Mouse (Mus musculus): ENCODE results near the gene Arf4. TPM values are rescaled to one million over a fixed set of nuclear protein-coding genes. Genes with fewer than 3 reads are reported as not detected.
A peak's percentile ranks its signal among the peaks of the same experiment; 100 is the strongest.

The Arf4 gene
- polyA plus RNA-seq, 1 experiment from 2014 or later: 681 TPM

DNA sequence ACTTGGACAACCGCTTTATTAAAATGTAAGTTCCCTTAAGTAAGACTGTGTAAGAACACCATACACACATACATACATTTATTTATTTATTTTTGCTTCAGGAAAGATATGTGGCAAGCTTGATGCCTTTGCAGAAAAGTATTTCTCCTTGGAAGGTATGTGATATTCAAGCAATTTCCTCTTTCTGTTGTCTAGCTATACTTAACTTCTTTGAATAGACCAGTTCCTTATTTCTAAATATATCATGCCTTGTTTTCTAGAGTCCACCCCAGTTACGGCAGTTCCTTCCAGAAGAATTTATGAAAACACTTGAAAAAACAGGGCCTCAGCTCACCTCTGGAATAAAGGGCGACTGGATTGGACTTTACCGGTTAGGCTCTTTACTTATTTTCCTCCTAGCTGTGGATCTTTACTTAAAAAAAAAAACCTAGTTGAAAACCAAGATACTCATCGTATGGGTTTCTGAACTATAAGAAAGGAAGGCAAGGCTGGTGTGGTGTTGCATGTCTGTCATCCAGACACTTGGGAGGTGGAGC is 11.2 kb upstream of the Arf4 start:
- WGBS: 95% methylated on average over 5 of the region's 5 CpGs
- Histone ChIP-seq H3K4me3 (ENCODE audit: low read depth, low read length) (no peak overlapping the region), H3K9me3 (replicated peaks; ENCODE audit: control insufficient read depth, low read length) (no peaks in the 10 kb centered on the region), H3K36me3 (ENCODE audit: control insufficient read depth, insufficient read depth, low read length) (peaks cover 85% of the 10 kb centered on the region), H3K4me2 (ENCODE audit: low read length) (no peak overlapping the region), H3K9ac (ENCODE audit: low read length) (no peak overlapping the region), H3K27ac (ENCODE audit: low read depth, low read length) (no peak overlapping the region), H3K4me1 (ENCODE audit: control insufficient read depth, insufficient read depth, low read length) (no peaks in the 10 kb centered on the region), H3K27me3 (replicated peaks; ENCODE audit: control insufficient read depth, insufficient read depth, low read length) (no peaks in the 10 kb centered on the region)
- no peak for ATAC-seq
- no peak for DNase-seq (ENCODE audit: low spot score)

DNA sequence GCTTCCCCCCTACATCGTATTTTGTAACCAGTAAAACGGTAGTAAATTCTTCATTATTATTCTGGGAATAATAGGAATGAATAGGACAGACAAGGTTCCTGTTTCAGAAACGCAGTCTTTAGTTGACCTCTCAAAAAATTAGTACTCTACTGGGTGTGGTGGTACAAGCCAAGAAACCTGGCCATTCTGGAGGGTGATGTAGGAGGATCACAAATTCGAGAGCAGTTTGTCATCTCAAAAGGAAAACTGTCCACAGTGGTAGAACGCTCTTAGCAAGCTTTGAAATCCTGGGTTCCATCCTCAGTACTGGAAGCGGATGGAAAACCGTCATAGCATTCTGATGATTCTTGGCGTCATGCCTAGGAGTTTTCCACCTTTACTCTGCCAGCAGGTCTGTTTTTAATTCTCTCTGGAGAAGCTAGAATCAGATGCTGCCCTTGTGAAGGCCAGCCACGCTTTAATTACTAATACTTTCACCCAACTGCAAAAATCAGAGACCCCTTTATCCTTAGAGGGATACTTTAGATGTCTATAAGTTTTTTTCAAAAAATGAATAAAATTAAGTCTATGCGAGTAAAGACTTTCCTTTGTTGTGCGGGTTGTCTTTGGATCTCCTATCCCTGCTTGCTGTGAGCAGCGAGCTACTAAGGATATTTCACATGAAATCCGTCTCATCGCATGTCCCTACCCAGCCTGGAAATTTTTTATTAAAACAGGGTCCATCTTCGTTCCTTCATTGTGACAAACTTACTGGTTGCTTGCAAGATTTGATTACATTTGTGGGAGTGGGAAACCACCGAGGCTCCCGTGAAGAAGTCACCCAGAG is 636 bp upstream of the Arf4 start:
- Histone ChIP-seq H3K4me1 (ENCODE audit: control insufficient read depth, insufficient read depth, low read length) (peaks cover 20% of the 10 kb centered on the region), H3K9ac (ENCODE audit: low read length) (peak overlapping the region; percentile 60), H3K4me3 (ENCODE audit: low read depth, low read length) (peak overlapping the region; percentile 87), H3K36me3 (ENCODE audit: control insufficient read depth, insufficient read depth, low read length) (peaks cover 8% of the 10 kb centered on the region), H3K27ac (ENCODE audit: low read depth, low read length) (peak overlapping the region; percentile 93), H3K27me3 (replicated peaks; ENCODE audit: control insufficient read depth, insufficient read depth, low read length) (no peaks in the 10 kb centered on the region), H3K9me3 (replicated peaks; ENCODE audit: control insufficient read depth, low read length) (no peaks in the 10 kb centered on the region), H3K4me2 (ENCODE audit: low read length) (peak overlapping the region; percentile 82)
- peak; percentile 46 for DNase-seq (ENCODE audit: low spot score)
- WGBS: 31% methylated on average over 17 of the region's 17 CpGs
- peak; percentile 25 for ATAC-seq

DNA sequence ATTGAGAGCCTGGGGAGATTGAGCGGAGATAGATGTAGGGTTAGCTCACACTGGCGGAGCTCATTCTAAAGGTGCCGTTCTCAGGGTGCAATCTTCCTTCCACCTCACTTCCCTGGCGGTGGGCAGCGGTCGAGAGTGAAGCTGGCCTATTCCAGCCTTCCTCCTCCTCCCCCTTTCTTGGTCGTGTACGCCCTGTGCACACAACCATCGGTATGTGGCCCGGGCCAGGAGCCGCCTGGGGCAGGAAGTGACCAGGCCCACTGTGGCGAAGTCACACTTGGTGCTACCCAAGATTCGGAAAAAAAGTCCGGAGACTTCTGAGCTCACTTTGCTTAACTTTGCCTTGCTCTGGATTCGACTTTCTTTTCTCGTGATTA is 822 bp downstream of the Arf4 start:
- Histone ChIP-seq H3K9me3 (replicated peaks; ENCODE audit: control insufficient read depth, low read length) (no peaks in the 10 kb centered on the region), H3K36me3 (ENCODE audit: control insufficient read depth, insufficient read depth, low read length) (no peaks in the 10 kb centered on the region), H3K4me2 (ENCODE audit: low read length) (peak overlapping the region; percentile 82), H3K27ac (ENCODE audit: low read depth, low read length) (peak overlapping the region; percentile 93), H3K9ac (ENCODE audit: low read length) (peak overlapping the region; percentile 94), H3K4me1 (ENCODE audit: control insufficient read depth, insufficient read depth, low read length) (peaks cover 20% of the 10 kb centered on the region), H3K27me3 (replicated peaks; ENCODE audit: control insufficient read depth, insufficient read depth, low read length) (no peaks in the 10 kb centered on the region), H3K4me3 (ENCODE audit: low read depth, low read length) (peak overlapping the region; percentile 87)
- DNase-seq (ENCODE audit: low spot score) (peak; percentile 47), ATAC-seq (no peak; the same call in none of the 2 replicates)
- WGBS: under 1% methylated on average over 16 of the region's 16 CpGs

DNA sequence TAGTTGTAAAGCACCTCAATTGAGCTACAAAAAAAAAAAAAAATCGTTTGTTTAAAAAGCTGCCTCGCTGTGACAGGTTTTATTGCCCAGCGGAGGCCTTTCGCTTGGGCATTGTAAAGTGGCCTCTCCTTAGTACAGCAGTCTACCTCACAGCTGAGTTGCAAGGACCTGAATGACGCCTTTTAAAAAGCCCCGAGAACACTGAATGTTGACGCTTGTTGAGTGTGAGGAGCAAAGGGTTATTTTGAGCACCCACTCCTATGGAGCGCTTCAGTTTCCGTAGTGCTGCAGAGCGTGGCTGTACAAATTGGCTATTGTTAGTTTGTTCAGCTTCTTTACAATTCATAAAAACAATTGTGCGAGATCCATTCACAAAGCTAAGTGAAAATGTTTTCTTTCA is 1.4 kb downstream of the Arf4 start:
- WGBS: under 1% methylated on average over 11 of the region's 11 CpGs
- H3K9ac ChIP-seq (ENCODE audit: low read length): peak overlapping the region; percentile 94
- no peaks in the 10 kb centered on the region for H3K9me3 ChIP-seq (replicated peaks; ENCODE audit: control insufficient read depth, low read length)
- peaks cover 20% of the 10 kb centered on the region for H3K4me1 ChIP-seq (ENCODE audit: control insufficient read depth, insufficient read depth, low read length)
- DNase-seq (ENCODE audit: low spot score): peak; percentile 39
- H3K27me3 ChIP-seq (replicated peaks; ENCODE audit: control insufficient read depth, insufficient read depth, low read length): no peaks in the 10 kb centered on the region
- ATAC-seq: no peak
- H3K36me3 ChIP-seq (ENCODE audit: control insufficient read depth, insufficient read depth, low read length): no peaks in the 10 kb centered on the region
- H3K4me3 ChIP-seq (ENCODE audit: low read depth, low read length): peak overlapping the region; percentile 87
- peak overlapping the region; percentile 82 for H3K4me2 ChIP-seq (ENCODE audit: low read length)
- no peak overlapping the region for H3K27ac ChIP-seq (ENCODE audit: low read depth, low read length)

DNA sequence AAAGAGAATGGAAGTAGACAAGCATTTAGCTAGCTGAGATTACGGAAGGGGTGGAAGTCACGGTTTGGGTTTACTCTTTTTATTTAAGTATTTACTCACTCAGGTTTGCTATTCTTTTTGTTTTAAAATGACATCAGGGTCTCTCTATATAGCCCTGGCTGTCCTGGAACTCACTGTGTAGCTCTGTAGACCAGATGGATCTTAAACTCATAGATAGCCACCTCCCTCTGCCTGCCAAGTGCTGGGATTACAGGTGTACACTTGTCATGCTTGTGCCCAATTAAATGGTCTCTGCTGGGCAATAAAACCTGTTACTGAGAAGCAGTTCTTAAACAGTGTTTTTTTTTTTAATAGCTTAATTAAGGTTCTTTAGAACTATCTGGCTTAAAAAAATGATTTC is 2.1 kb downstream of the Arf4 start:
- peak overlapping the region; percentile 82 for H3K4me2 ChIP-seq (ENCODE audit: low read length)
- ATAC-seq (no peak), DNase-seq (ENCODE audit: low spot score) (peak; percentile 37)
- no peaks in the 10 kb centered on the region for H3K27me3 ChIP-seq (replicated peaks; ENCODE audit: control insufficient read depth, insufficient read depth, low read length)
- no peaks in the 10 kb centered on the region for H3K36me3 ChIP-seq (ENCODE audit: control insufficient read depth, insufficient read depth, low read length)
- H3K4me3 ChIP-seq (ENCODE audit: low read depth, low read length): peak overlapping the region; percentile 87
- peak overlapping the region; percentile 94 for H3K9ac ChIP-seq (ENCODE audit: low read length)
- H3K27ac ChIP-seq (ENCODE audit: low read depth, low read length): no peak overlapping the region
- 22% methylated on average over 2 of the region's 2 CpGs for WGBS
- H3K9me3 ChIP-seq (replicated peaks; ENCODE audit: control insufficient read depth, low read length): no peaks in the 10 kb centered on the region
- peaks cover 20% of the 10 kb centered on the region for H3K4me1 ChIP-seq (ENCODE audit: control insufficient read depth, insufficient read depth, low read length)

DNA sequence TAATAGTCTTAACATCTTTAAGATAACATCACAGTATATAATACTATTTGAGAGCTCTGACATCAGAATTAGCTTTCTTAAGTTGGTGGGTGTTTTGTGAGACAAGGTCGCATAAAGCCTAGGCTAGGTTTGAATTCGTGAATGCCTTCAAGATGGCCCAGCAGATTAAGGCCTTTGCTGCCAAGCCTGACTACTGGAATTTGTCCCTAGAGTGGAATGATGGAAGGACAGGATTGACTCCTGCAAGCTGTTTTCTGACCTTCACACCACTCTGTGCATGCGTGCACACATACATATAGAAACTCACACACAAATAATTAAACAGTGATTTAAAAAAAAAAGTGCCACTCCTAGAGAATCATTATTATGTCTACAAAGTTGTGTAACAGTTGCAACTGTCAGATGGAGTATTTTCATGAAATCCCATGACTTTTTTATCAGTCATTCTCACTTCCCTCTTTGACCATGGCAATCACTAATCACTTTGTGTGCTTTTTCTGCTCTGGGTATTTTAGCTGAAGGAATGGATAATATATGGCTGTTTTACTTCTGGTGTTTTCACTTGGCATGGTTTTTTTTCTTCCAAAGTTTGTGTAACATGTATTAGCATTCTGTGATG is 5.2 kb downstream of the Arf4 start:
- 73% methylated on average over 3 of the region's 3 CpGs for WGBS
- Histone ChIP-seq H3K36me3 (ENCODE audit: control insufficient read depth, insufficient read depth, low read length) (peaks cover 8% of the 10 kb centered on the region), H3K4me3 (ENCODE audit: low read depth, low read length) (no peak overlapping the region), H3K4me2 (ENCODE audit: low read length) (no peak overlapping the region), H3K4me1 (ENCODE audit: control insufficient read depth, insufficient read depth, low read length) (peaks cover 21% of the 10 kb centered on the region), H3K9me3 (replicated peaks; ENCODE audit: control insufficient read depth, low read length) (no peaks in the 10 kb centered on the region), H3K27me3 (replicated peaks; ENCODE audit: control insufficient read depth, insufficient read depth, low read length) (no peaks in the 10 kb centered on the region), H3K27ac (ENCODE audit: low read depth, low read length) (no peak overlapping the region), H3K9ac (ENCODE audit: low read length) (no peak overlapping the region)
- ATAC-seq: no peak
- no peak for DNase-seq (ENCODE audit: low spot score)

DNA sequence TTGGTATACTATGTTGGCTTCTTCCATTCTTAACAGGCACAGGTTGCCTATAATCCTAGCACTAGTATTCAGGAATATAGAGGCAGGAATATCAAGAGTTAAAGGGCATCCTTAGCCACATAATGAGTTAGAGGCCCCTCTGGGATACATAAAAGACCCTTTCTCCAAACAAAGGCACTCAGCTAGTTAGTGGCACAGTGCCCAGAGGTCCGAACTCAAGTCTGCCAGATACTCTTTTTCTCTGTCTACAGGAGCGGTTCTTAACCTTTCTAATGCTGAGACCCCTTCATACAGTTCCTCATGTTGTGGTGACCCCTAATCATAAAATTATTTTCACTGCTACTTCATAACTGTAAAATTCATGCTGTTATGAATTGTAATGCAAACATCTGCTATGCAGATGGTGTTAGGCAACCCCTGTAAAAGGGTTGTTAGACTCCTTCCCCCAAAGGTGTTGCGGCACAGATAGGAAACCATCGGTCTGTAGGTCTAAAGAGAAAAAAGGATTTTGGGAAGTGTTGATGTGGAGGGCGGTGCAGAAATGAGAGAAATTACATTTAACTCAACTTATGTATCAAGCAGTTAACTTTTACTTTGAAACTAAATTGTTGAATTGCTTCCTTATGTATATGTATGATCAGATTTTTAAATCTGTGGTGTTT is 8.2 kb downstream of the Arf4 start:
- ATAC-seq (peak; percentile 67), DNase-seq (ENCODE audit: low spot score) (peak; percentile 87)
- WGBS: 21% methylated on average over 5 of the region's 5 CpGs
- H3K4me1 ChIP-seq (ENCODE audit: control insufficient read depth, insufficient read depth, low read length): peaks cover 6% of the 10 kb centered on the region; the same call in 1 of the 2 replicates
- peak overlapping the region; percentile 34; the same call in 1 of the 2 replicates for H3K27ac ChIP-seq (ENCODE audit: low read depth, low read length)
- H3K9me3 ChIP-seq (replicated peaks; ENCODE audit: control insufficient read depth, low read length): no peaks in the 10 kb centered on the region
- peak overlapping the region; percentile 39 for H3K4me2 ChIP-seq (ENCODE audit: low read length)
- 0 out of 2 replicates have a peak overlapping the region, but pooled peaks have one; percentile 8 for H3K4me3 ChIP-seq (ENCODE audit: low read depth, low read length)
- H3K9ac ChIP-seq (ENCODE audit: low read length): peak overlapping the region; percentile 29; the same call in 1 of the 2 replicates
- peaks cover 13% of the 10 kb centered on the region for H3K36me3 ChIP-seq (ENCODE audit: control insufficient read depth, insufficient read depth, low read length)
- H3K27me3 ChIP-seq (replicated peaks; ENCODE audit: control insufficient read depth, insufficient read depth, low read length): no peaks in the 10 kb centered on the region

DNA sequence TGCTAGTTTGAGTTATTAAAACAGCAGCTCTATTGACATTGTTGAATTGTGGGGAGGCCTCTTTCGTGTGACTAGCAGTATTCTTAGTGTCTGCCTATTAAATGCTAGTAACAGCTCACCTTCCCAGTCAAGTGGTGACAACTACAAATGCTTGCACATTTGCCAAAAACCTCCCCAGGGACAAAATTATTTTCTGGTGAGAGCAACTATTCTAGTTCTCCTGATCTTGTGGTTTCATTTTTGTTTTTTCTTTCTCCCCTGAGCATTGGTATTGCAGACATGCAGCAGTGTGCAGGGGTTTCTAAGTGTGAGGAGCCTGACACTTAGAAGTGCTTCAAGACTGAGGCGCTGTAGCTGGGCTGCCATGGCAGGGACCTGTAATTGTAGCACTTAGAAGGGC is 9.9 kb downstream of the Arf4 start:
- Histone ChIP-seq H3K36me3 (ENCODE audit: control insufficient read depth, insufficient read depth, low read length) (peaks cover 22% of the 10 kb centered on the region), H3K4me3 (ENCODE audit: low read depth, low read length) (no peak overlapping the region), H3K27me3 (replicated peaks; ENCODE audit: control insufficient read depth, insufficient read depth, low read length) (no peaks in the 10 kb centered on the region), H3K9me3 (replicated peaks; ENCODE audit: control insufficient read depth, low read length) (no peaks in the 10 kb centered on the region), H3K4me1 (ENCODE audit: control insufficient read depth, insufficient read depth, low read length) (peaks cover 6% of the 10 kb centered on the region; the same call in 1 of the 2 replicates), H3K9ac (ENCODE audit: low read length) (no peak overlapping the region), H3K4me2 (ENCODE audit: low read length) (no peak overlapping the region), H3K27ac (ENCODE audit: low read depth, low read length) (no peak overlapping the region)
- DNase-seq (ENCODE audit: low spot score): no peak
- 81% methylated on average over 2 of the region's 2 CpGs for WGBS
- ATAC-seq: no peak

Measured in forebrain, embryonic 14.5 days (tissue).